Mouse (Mus musculus) frontal cortex, adult (tissue): Measurements from ENCODE around the gene Slc44a2.
"Not testable (repeated sequence)": the region's sequence is repeated elsewhere in the genome, so short reads cannot be mapped to it uniquely, and the experiment has no call there.

ENCODE experiments used
- ATAC-seq: cut with Nextera tagmentation; 2 replicates; pipeline ENCODE4 v1.9.2; 2017; ENCODE audit warnings: mild to moderate bottlenecking, moderate library complexity, mixed read lengths; ENCODE audit not compliant: low TSS enrichment

The Slc44a2 gene

GRCm38 (mm10) chr9:21299014-21299413 lies 21.5 kb upstream of the Slc44a2 start:
- no peak for ATAC-seq

GRCm38 (mm10) chr9:21305065-21305464 lies 15.4 kb upstream of the Slc44a2 start:
- ATAC-seq, result no peak

DNA sequence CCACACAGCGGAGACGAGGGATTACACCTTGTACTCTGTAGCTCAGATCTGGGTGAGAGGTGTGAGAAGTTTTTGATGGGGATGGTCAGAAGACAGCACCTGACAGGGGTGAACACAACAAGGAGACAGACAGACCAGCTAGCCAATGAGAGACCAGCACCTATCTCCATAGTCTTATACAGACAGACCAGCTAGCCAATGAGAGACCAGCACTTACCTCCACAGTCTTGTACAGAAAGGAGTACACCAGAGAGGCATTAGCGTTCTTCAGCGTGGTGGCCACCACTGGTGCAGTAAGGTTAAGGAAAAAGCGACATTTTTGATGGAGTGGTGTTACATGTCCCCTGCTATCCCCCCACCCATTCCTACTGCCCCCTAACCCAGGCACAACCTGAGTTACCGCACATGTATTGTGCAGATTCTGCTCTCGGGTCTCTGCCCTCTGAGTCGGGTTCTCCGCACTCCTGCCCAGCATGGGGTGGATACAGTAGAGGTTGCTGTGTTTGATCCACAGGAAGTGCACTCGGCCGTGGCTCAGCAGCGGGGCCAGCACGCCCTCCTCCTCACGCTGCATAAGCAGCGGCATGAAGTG lies 11.3 kb upstream of the Slc44a2 start:
- ATAC-seq, result peak; percentile 41; the same call in 1 of the 2 replicates

DNA sequence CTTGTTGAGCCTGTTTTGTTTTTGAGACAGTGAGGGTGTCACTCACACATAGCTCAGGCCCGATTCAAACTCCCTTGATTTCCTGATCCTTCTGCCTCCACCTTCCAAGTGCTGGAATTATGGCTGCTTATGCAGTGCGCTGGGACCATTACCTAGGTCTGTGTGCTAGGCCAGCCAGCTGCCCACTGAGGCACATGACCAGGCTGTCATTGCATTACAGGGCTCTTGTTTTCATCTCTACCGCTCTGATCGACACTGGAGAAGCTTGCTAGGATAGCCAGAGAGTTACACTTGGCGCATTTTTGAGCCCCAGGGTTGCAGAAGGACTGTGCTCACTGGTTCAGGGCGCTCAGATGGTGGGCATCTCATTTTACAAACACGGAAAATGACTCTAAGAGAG lies 8.8 kb upstream of the Slc44a2 start:
- no peak for ATAC-seq

GRCm38 (mm10) chr9:21312134-21312533 lies 8.4 kb upstream of the Slc44a2 start, which contains the start of gene Ap1m2:
Gene Ap1m2 (minus strand): TSS chr9:21312337.
- ATAC-seq, result no peak

DNA sequence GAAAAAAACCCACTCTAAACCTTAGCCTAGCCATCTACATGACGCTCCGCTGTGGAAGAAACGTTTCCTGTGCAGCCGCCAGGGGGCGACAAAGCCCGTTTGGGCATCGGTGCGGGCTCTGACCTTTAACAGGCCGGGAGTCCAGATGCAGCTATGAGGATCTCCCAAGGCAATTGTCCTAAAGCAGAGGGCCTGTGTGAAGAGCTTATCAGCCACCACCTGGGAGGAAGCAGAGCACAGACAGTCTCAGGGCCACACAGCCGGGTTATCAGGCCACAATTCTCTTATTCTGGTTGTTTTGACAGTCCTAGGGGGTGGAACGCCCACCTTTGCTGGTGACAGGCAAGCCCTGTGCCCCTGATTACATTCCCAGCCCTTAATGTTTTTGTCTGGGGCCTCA lies 7.1 kb upstream of the Slc44a2 start:
- peak; percentile 60; the same call in 1 of the 2 replicates for ATAC-seq

DNA sequence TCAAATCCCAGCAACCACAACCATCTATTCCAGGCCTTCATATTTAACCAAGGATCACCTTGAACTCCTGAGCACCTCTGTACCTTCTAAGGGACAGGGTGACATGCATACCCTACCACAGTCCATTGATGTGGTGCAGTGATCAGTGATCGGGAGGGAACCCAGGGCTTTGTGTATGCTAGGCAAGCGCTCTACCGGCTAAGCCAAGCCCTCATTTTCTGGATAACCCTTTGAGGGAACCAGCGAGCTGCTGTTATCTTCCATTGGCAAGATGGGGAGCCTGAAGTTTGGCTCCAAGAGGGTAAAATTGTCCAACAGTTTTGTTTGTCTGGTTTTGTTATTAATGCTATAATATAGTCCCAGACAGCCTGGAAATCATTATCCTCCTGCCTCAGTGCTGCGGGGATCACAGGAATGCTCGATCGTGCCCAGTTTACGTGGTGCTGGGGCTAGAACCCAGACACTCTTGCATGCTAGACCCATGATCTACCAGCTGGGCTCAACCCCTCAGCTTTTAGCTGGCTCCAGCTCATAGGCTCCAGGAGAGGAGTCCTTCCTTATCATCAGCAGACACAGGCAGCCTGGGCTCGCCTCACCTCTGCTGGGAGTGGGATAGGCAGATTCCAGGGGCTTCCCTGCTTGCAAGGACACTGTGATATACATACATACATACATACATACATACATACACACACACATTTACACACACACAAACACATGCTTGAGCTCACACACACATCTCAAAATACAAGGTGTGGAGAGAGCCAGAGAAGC lies 5.9 kb upstream of the Slc44a2 start:
- ATAC-seq, result no peak

GRCm38 (mm10) chr9:21315421-21315820 lies 5.1 kb upstream of the Slc44a2 start:
- peak; percentile 53; the same call in 1 of the 2 replicates for ATAC-seq

DNA sequence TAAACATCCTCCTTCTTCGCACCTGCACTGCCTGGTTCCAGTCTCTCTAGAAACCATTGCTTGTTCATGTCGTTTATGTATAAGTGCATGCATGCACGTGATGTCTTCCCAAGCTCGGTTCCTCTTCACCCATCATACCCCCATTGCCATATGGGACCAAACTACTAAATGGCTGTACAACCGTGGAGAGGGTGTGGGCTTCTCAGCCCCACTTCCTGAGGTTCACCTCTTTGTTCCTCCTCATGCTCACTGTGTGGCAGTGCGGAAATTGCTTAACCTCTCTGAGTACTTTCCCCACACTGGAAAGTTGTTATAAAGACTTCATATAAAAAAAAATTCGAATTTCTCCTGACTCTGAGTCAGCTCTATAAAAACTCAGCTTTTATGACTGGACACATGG lies 3.8 kb upstream of the Slc44a2 start:
- ATAC-seq, result no peak

- no peak for ATAC-seq
Observed at GRCm38 (mm10) chr9:21318792-21319191, 1.7 kb upstream of the Slc44a2 start.

GRCm38 (mm10) chr9:21319503-21319902 lies 995 bp upstream of the Slc44a2 start:
- no peak for ATAC-seq

- ATAC-seq, result no peak
Observed at GRCm38 (mm10) chr9:21320280-21320618, 249 bp upstream of the Slc44a2 start.

DNA sequence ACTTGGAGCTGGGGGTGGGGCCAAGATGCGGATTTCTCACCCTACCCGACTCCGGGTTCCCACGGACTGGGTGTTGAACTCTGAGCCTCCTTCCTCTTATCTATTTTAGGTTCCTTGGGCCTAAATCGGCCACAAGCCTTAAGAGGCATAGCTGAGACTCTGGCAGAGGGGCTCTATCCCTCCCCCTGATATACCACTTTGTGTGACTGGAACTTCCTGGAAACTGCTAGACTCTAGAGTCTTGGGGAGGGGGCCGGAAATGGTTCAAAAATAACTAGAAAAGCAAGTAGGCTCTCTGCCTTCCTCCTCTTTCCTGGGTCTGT lies 976 bp downstream of the Slc44a2 start:
- no peak for ATAC-seq

GRCm38 (mm10) chr9:21322211-21322916 lies 1.9 kb downstream of the Slc44a2 start:
- 0 out of 2 replicates have a peak, but pooled peaks have one; percentile 48 for ATAC-seq

DNA sequence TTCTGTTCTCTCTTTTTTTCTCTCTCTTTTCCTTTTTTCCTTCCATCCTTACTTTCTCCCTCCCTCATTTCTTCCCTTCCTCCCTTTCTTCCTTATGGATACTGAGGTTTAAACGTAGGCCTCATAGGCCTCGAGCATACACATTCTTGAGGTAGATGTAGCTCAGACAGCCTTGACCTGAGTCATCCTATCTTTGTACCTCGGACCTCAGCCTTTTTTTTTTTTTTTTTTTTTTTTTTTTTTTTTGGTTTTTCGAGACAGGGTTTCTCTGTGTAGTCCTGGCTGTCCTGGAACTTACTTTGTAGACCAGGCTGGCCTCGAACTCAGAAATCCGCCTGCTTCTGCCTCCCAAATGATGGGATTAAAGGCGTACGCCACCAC lies 2.4 kb downstream of the Slc44a2 start:
- ATAC-seq, result not testable (repeated sequence)

DNA sequence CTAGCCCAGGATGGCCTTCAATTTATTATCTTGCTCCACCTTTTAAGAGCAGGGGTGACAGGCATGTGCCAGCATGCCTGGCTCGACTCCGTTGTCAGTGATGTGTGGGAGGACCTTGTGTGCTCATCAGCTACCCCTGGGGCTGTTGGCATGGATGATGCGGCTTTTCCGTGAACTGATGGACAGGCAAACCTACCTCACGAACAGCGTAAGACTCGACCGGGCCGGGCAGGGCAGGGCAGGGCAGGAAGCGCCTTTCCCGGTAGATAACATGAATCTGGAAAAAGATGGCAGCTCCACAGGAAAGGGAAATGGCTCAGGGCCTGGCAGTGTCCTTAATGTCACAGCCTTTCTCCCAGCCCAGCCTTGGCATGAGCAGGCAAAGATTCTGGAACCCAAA lies 3.8 kb downstream of the Slc44a2 start:
- ATAC-seq, result no peak

GRCm38 (mm10) chr9:21327569-21327968 lies 7.1 kb downstream of the Slc44a2 start:
- no peak for ATAC-seq

DNA sequence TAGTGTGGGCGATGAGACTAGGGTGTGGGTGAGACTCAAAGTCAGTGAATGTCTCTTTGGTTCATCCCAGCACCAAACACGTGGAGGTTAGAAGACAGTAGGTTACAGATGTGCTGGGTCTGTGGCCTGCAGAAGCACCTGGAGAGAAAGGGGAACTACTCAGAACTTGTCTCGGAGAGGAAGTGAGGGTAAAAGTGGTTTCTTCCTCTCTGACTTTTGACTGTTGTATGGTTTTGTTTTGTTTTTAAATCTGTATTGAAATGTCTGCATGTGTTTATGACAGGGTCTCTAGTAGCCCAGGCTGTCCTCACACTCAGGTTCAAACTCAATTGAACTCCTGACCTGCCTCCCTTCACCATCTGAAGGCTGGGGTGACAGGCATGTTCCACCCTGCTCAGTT lies 7.5 kb downstream of the Slc44a2 start:
- ATAC-seq, result no peak

DNA sequence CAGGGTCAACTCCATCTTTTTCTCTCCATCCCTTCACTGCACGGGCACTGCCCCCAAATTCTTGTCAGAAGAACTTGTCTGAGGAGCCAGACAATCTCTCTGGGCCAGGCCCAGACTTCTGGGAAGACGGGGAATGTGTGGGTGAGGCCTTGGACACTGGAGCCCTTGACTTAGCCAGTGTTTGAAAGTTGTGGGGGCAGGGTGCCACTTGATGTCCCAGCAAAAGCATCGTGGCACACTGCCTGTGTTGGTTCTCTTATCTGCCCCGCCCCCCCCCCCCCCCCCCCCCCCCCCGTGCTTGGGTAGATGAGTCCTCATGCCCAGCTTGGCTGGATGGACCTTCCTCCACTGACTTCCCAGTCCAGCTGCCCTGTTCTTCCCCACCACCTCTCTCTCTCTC lies 8.5 kb downstream of the Slc44a2 start:
- no peak for ATAC-seq

DNA sequence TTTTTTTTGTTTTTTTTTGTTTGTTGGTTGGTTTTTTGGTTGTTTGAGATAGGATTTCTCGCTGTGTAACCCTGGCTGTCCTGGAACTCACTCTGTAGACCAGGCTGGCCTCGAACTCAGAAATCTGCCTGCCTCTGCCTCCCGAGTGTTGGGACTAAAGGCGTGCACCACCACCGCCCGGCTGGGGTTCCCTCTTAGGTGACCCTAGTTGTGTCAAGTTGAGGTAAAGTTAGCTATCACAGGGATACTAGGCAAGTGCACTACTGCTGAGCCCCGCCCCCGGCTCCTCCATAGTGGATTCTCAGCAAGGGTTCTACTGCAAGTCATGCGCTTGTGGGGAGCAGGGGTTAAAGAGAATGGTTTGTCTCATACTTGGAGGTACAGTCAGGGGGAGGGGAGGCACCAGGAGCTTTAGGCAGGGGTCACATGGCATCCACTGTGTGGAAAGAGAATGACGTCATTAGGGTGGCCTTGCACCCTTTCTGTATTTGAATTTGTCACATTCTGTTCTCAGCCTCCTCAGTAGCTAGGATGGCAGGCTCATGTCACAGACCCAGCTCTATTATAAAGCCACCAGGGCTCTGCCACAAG lies 9.3 kb downstream of the Slc44a2 start:
- ATAC-seq, result no peak

GRCm38 (mm10) chr9:21331365-21332140 lies 11.1 kb downstream of the Slc44a2 start:
- ATAC-seq, result no peak
